Mouse (Mus musculus) stomach, postnatal 0 days (tissue): Measurements from ENCODE around the gene Agfg2.

Experiments
- CTCF ChIP-seq: IDR thresholded peaks from 2 replicates; pipeline ENCODE4 v1.5.1; 2016; ENCODE audit warnings: antibody characterized with exemption, low read depth, mild to moderate bottlenecking, moderate library complexity
- EP300 ChIP-seq: optimal IDR thresholded peaks from 2 replicates; pipeline ENCODE3; 2016; ENCODE audit warnings: antibody characterized with exemption

GRCm38 (mm10) chr5:137660064-137660688 is 24.4 kb downstream of the Agfg2 start:
- TF ChIP-seq EP300: no peak
- TF ChIP-seq CTCF: no peak
